Mouse (Mus musculus) thymus, adult 2 months (tissue): ENCODE data around the gene Gdf3. TPM values are rescaled to one million over a fixed set of nuclear protein-coding genes. Genes with fewer than 3 reads are reported as not detected.

Experiments used
- DNase-seq: peaks from one replicate; pipeline ENCODE4 v3.0.0; 2021
- H3K27ac ChIP-seq: fragments of 200-500 bp; 2 replicates; pipeline ENCODE4 v1.5.1; 2012; ENCODE audit warnings: low read length, control low read depth; ENCODE audit not compliant: control insufficient read depth, insufficient read depth
- H3K27me3 ChIP-seq: fragments of 200-500 bp; 2 replicates; pipeline ENCODE4 v1.6.1; 2012; ENCODE audit warnings: mild to moderate bottlenecking, low read length, moderate library complexity, mixed read lengths; ENCODE audit not compliant: control insufficient read depth, insufficient read depth
- H3K36me3 ChIP-seq: fragments of 200-500 bp; 2 replicates; pipeline ENCODE4 v1.6.1; 2012; ENCODE audit warnings: mild to moderate bottlenecking, low read length, moderate library complexity; ENCODE audit not compliant: control insufficient read depth, insufficient read depth
- H3K4me1 ChIP-seq: fragments of 200-500 bp; replicated peaks from 2 replicates; pipeline ENCODE4 v1.6.1; 2012; ENCODE audit warnings: low read length; ENCODE audit not compliant: control insufficient read depth, insufficient read depth
- H3K4me3 ChIP-seq: fragments of 200-500 bp; 2 replicates; pipeline ENCODE4 v1.5.1; 2012; ENCODE audit warnings: mild to moderate bottlenecking, low read length, control low read depth, moderate library complexity; ENCODE audit not compliant: control insufficient read depth, insufficient read depth
- CTCF ChIP-seq: fragments of 200-500 bp; IDR thresholded peaks from 2 replicates; pipeline ENCODE4 v1.5.1; 2012; ENCODE audit warnings: mild to moderate bottlenecking, control low read depth, low read length, moderate library complexity, borderline replicate concordance; ENCODE audit not compliant: control insufficient read depth, poor library complexity, insufficient read depth; ENCODE audit errors: extremely low read depth
- POLR2A ChIP-seq: fragments of 200-500 bp; IDR thresholded peaks from 2 replicates; pipeline ENCODE4 v1.6.1; 2012; ENCODE audit warnings: mild to moderate bottlenecking, low read length, control low read depth, moderate library complexity; ENCODE audit not compliant: control insufficient read depth, poor library complexity, insufficient read depth; ENCODE audit errors: extremely low read depth
- WGBS: fragments of 180-500 bp; shearing (Covaris S2); methylation state at CpG from one replicate; pipeline ENCODE4 v1.1.7; 2018; 5-methylcytosine and 5-hydroxymethylcytosine counted together
- polyA plus RNA-seq: library from polyadenylated mRNA; depleted of rRNA; stranded (reverse); fragments of >200 nt; gene quantifications from 2 replicates; pipeline ENCODE4 v1.2.3, GENCODE M21; 2012

The Gdf3 gene
- polyA plus RNA-seq, 1 experiment: 0.53 TPM

GRCm38 (mm10) chr6:122598014-122598413 is 11.9 kb downstream of the Gdf3 start:
- no peak for DNase-seq
- no peak overlapping the region for H3K4me3 ChIP-seq

GRCm38 (mm10) chr6:122596608-122597007 is 13.3 kb downstream of the Gdf3 start:
- Histone ChIP-seq H3K36me3 (peaks cover 3% of the 10 kb centered on the region), H3K4me3 (no peak overlapping the region), H3K4me1 (no peaks in the 10 kb centered on the region), H3K27me3 (no peaks in the 10 kb centered on the region), H3K27ac (no peak overlapping the region)
- TF ChIP-seq POLR2A: no peak
- no peak for TF ChIP-seq CTCF
- whole genome bisulfite sequencing: 95% methylated on average over 7 of the region's 7 CpGs
- DNase-seq: no peak

More at GRCm38 (mm10) chr6:122598014-122598413, 11.9 kb downstream of the Gdf3 start:
- Histone ChIP-seq H3K36me3 (peaks cover 3% of the 10 kb centered on the region), H3K4me1 (no peaks in the 10 kb centered on the region), H3K27ac (no peak overlapping the region), H3K27me3 (no peaks in the 10 kb centered on the region)
- WGBS: 90% methylated on average over 4 of the region's 4 CpGs
- TF ChIP-seq POLR2A (no peak), CTCF (no peak)

- H3K36me3 ChIP-seq: peaks cover 3% of the 10 kb centered on the region
- no peaks in the 10 kb centered on the region for H3K27me3 ChIP-seq
- H3K27ac ChIP-seq: no peak overlapping the region
- TF ChIP-seq POLR2A (no peak), CTCF (no peak)
- 66% methylated on average over 7 of the region's 7 CpGs for WGBS
- no peak for DNase-seq
- H3K4me3 ChIP-seq: no peak overlapping the region
- no peaks in the 10 kb centered on the region for H3K4me1 ChIP-seq
Observed at GRCm38 (mm10) chr6:122595637-122596036, 14.2 kb downstream of the Gdf3 start.

- Histone ChIP-seq H3K36me3 (peaks cover 3% of the 10 kb centered on the region), H3K4me1 (no peaks in the 10 kb centered on the region), H3K27ac (no peak overlapping the region), H3K4me3 (no peak overlapping the region), H3K27me3 (no peaks in the 10 kb centered on the region)
- no peak for DNase-seq
- 90% methylated on average over 2 of the region's 2 CpGs for WGBS
- TF ChIP-seq CTCF (no peak), POLR2A (no peak)
Observed at GRCm38 (mm10) chr6:122592905-122593304, 17.0 kb downstream of the Gdf3 start.

- Histone ChIP-seq H3K27me3 (no peaks in the 10 kb centered on the region), H3K36me3 (no peaks in the 10 kb centered on the region; the same call in 1 of the 2 replicates), H3K27ac (no peak overlapping the region), H3K4me3 (no peak overlapping the region), H3K4me1 (no peaks in the 10 kb centered on the region)
- DNase-seq: no peak
- 93% methylated on average over 13 of the region's 13 CpGs for WGBS
- TF ChIP-seq POLR2A (no peak), CTCF (no peak)
Observed at GRCm38 (mm10) chr6:122591027-122591758, 18.7 kb downstream of the Gdf3 start.

- Histone ChIP-seq H3K27ac (no peak overlapping the region), H3K27me3 (no peaks in the 10 kb centered on the region), H3K36me3 (no peaks in the 10 kb centered on the region), H3K4me1 (no peaks in the 10 kb centered on the region), H3K4me3 (no peak overlapping the region)
- TF ChIP-seq CTCF: no peak
- DNase-seq: no peak
- 100% methylated on average over 1 of the region's 1 CpGs for WGBS
Observed at GRCm38 (mm10) chr6:122579086-122579485, 30.8 kb downstream of the Gdf3 start.
